Mouse (Mus musculus): ENCODE results near the gene Schip1.

GRCm38 (mm10) chr3:68666377-68666776 lies 601.8 kb downstream of the Schip1 start:
- TF ChIP-seq CTCF (IDR thresholded peaks at IDR 0.05; ENCODE audit: control insufficient read depth, insufficient read depth, insufficient replicate concordance, low read depth, low read length) (no peak), POLR2A (IDR thresholded peaks at IDR 0.05; ENCODE audit: control insufficient read depth, low read depth, low read length) (no peak)

Data from testis, adult 2 months (tissue).